In the genomic region with DNA sequence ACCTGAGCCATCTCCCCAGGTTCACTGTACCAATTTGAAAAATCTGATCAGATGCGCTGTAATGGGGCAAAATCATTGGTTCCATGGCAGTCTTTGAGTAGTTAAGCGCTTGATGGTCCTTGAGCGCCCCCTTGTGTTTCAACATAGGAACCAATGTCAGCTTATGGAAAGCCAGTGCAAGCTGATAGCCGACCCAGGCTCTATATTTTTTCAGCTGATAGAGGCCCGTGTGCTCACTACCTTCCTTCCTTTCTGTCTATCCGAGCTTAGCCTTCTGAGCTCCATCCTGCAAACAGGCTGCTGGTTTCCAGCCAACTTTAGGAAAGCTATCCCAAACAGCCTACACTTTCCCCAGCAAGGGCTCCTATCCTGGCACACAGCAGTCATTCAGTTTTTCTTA, we compare ENCODE assay signal across 10 mouse cellular contexts. TPM values are rescaled to one million over a fixed set of nuclear protein-coding genes. Genes with fewer than 3 reads are reported as not detected.
A peak's percentile ranks its signal among the peaks of the same experiment; 100 is the strongest.
DNase-seq lines count a peak whose midpoint lies in the region; ATAC-seq and TF ChIP-seq lines count a peak whose summit lies in the region.
"Had no signal": no experiment of that assay in that cellular context is flagged by ENCODE, and none has a peak within 500 bp of the region (broad histone marks: within the 10 kb centered on the region; RNA-seq: fewer than 3 reads in every experiment).

No protein-coding gene starts in this region.

- H3K27ac ChIP-seq in kidney, adult 2 months (ENCODE audit: insufficient read depth, low read depth, low read length): no peak overlapping the region
- H3K27ac ChIP-seq in kidney, embryonic 15.5 days: no peak overlapping the region
- H3K27ac ChIP-seq in cortical plate, adult 2 months (ENCODE audit: insufficient read depth, low read length): no peak overlapping the region
- H3K27ac ChIP-seq in hindbrain, postnatal 0 days: no peak overlapping the region
- H3K27ac ChIP-seq in stomach, postnatal 0 days (replicated peaks): no peak overlapping the region
- H3K27ac ChIP-seq: neural tube, embryonic 13.5 days had no signal

- no peak for ATAC-seq in kidney, embryonic 15.5 days (replicated peaks; ENCODE audit: low FRiP score)
- ATAC-seq in hindbrain, postnatal 0 days: peak; percentile 64
- peak; percentile 62 for ATAC-seq in monocyte, adult 5-6 weeks (replicated peaks; ENCODE audit: insufficient number of reproducible peaks, low FRiP score, low TSS enrichment, poor library complexity, severe bottlenecking)
- ATAC-seq in stomach, postnatal 0 days (ENCODE audit: low FRiP score, low TSS enrichment): no peak

- TF ChIP-seq POLR2A in kidney, adult 2 months (IDR thresholded peaks at IDR 0.05; ENCODE audit: low read depth, low read length): no peak
- TF ChIP-seq POLR2A in cortical plate, adult 2 months (IDR thresholded peaks at IDR 0.05; ENCODE audit: extremely low read depth, insufficient read depth, low read length): no peak

- H3K9me3 ChIP-seq in kidney, embryonic 15.5 days (replicated peaks): no peaks in the 10 kb centered on the region
- H3K9me3 ChIP-seq in hindbrain, postnatal 0 days (ENCODE audit: low read length): no peaks in the 10 kb centered on the region
- H3K9me3 ChIP-seq in stomach, postnatal 0 days (ENCODE audit: control insufficient read depth, low read length): no peaks in the 10 kb centered on the region
- H3K9me3 ChIP-seq: neural tube, embryonic 13.5 days had no signal

- H3K36me3 ChIP-seq in kidney, adult 2 months (ENCODE audit: control insufficient read depth, insufficient read depth, low read length): no peaks in the 10 kb centered on the region
- no peaks in the 10 kb centered on the region for H3K36me3 ChIP-seq in kidney, embryonic 15.5 days
- H3K36me3 ChIP-seq in hindbrain, postnatal 0 days (ENCODE audit: insufficient read depth, low read length): no peaks in the 10 kb centered on the region
- no peaks in the 10 kb centered on the region for H3K36me3 ChIP-seq in stomach, postnatal 0 days (ENCODE audit: control insufficient read depth, insufficient read depth, low read length)
- H3K36me3 ChIP-seq: neural tube, embryonic 13.5 days had no signal

- H3K4me1 ChIP-seq in kidney, adult 2 months (ENCODE audit: control insufficient read depth, insufficient read depth, low read length): no peaks in the 10 kb centered on the region
- H3K4me1 ChIP-seq in kidney, embryonic 15.5 days: peaks cover 8% of the 10 kb centered on the region
- no peaks in the 10 kb centered on the region for H3K4me1 ChIP-seq in cortical plate, adult 2 months (ENCODE audit: control insufficient read depth, insufficient read depth, low read length)
- no peaks in the 10 kb centered on the region for H3K4me1 ChIP-seq in hindbrain, postnatal 0 days (ENCODE audit: insufficient read depth, low read length)
- no peaks in the 10 kb centered on the region; the same call in 1 of the 2 replicates for H3K4me1 ChIP-seq in stomach, postnatal 0 days (replicated peaks; ENCODE audit: control insufficient read depth, insufficient read depth)

- H3K4me3 ChIP-seq in kidney, adult 2 months (ENCODE audit: insufficient read depth, low read depth, low read length): no peak overlapping the region
- H3K4me3 ChIP-seq in kidney, embryonic 15.5 days (replicated peaks): no peak overlapping the region
- H3K4me3 ChIP-seq in cortical plate, adult 2 months (ENCODE audit: insufficient read depth, low read length): no peak overlapping the region
- no peak overlapping the region for H3K4me3 ChIP-seq in hindbrain, postnatal 0 days (ENCODE audit: low read length)
- no peak overlapping the region for H3K4me3 ChIP-seq in stomach, postnatal 0 days (ENCODE audit: low read depth, low read length)
- H3K4me3 ChIP-seq: erythroblast, embryonic 14.5 days; neural tube, embryonic 13.5 days had no signal

- no peak overlapping the region for H3K4me2 ChIP-seq in kidney, embryonic 15.5 days
- no peak overlapping the region for H3K4me2 ChIP-seq in hindbrain, postnatal 0 days (ENCODE audit: low read depth, low read length)
- H3K4me2 ChIP-seq in stomach, postnatal 0 days (replicated peaks; ENCODE audit: low read depth): no peak overlapping the region
- H3K4me2 ChIP-seq: neural tube, embryonic 13.5 days had no signal

- H3K27me3 ChIP-seq in kidney, adult 2 months (replicated peaks; ENCODE audit: control insufficient read depth, insufficient read depth, low read length): no peaks in the 10 kb centered on the region
- H3K27me3 ChIP-seq in kidney, embryonic 15.5 days: peaks cover 31% of the 10 kb centered on the region
- H3K27me3 ChIP-seq in hindbrain, postnatal 0 days (ENCODE audit: insufficient read depth, low read length): peaks cover 13% of the 10 kb centered on the region; the same call in 1 of the 2 replicates
- no peaks in the 10 kb centered on the region for H3K27me3 ChIP-seq in stomach, postnatal 0 days (ENCODE audit: control insufficient read depth, insufficient read depth, low read length)

- TF ChIP-seq CTCF in kidney, adult 2 months (conservative IDR thresholded peaks at IDR 0.05; ENCODE audit: insufficient read depth, insufficient read length, low read depth, low read length): peak; percentile 72
- TF ChIP-seq CTCF in cortical plate, adult 2 months (IDR thresholded peaks at IDR 0.05; ENCODE audit: extremely low read depth, insufficient read depth, low read length): peak; percentile 73
- TF ChIP-seq CTCF in hindbrain, postnatal 0 days (IDR thresholded peaks at IDR 0.05; ENCODE audit: low read depth): peak; percentile 90
- TF ChIP-seq CTCF in stomach, postnatal 0 days (IDR thresholded peaks at IDR 0.05; ENCODE audit: low read depth): peak; percentile 92

- intact Hi-C loops in left cerebral cortex, postnatal 14 days (cut with DNase I): loop anchor here (1.0 to 5.0 kb wide), 2 partner anchors 61 to 178 kb away; no protein-coding TSS in a partner anchor

- no peak overlapping the region for H3K9ac ChIP-seq in kidney, embryonic 15.5 days
- H3K9ac ChIP-seq in hindbrain, postnatal 0 days (replicated peaks; ENCODE audit: low read length): no peak overlapping the region
- no peak overlapping the region for H3K9ac ChIP-seq in stomach, postnatal 0 days (ENCODE audit: low read length)
- H3K9ac ChIP-seq: neural tube, embryonic 13.5 days had no signal

- DNase-seq in kidney, adult 2 months: peak; percentile 77
- DNase-seq in adrenal gland, adult 18-20 months (ENCODE audit: low spot score in 2 of 2): peak; percentile 58 to 72
- DNase-seq in hindbrain, postnatal 0 days (ENCODE audit: low spot score): peak; percentile 91
- DNase-seq in left cerebral cortex, postnatal 14 days (ENCODE audit: low spot score in 2 of 2): peak; percentile 78 to 81
- DNase-seq in stomach, postnatal 0 days (ENCODE audit: low spot score): peak; percentile 73

- 2% methylated on average over 6 of the region's 6 CpGs for WGBS in kidney, adult 2 months
- 2% methylated on average over 6 of the region's 6 CpGs for WGBS in kidney, embryonic 15.5 days
- WGBS in hindbrain, postnatal 0 days: 5% methylated on average over 6 of the region's 6 CpGs
- WGBS in stomach, postnatal 0 days: 3% methylated on average over 6 of the region's 6 CpGs

- no peak for TF ChIP-seq EP300 in stomach, postnatal 0 days (optimal IDR thresholded peaks at IDR 0.05)

RNA-seq across cellular contexts. Expression of a gene that starts 7.4 kb away (rescaled TPM):
- polyA plus RNA-seq in kidney, adult 2 months (2012; rRNA removed): 0.01 and 0.02 TPM in 2 replicates
- polyA plus RNA-seq in kidney, embryonic 15.5 days (2015; fragmentation: Nextera tagmentation; extraction: Ambion mirVana): 11.4 and 16.9 TPM in 2 replicates
- under 1 TPM; 0.06 to 0.07 TPM for total RNA-seq in adrenal gland, adult 18-20 months (2021)
- polyA plus RNA-seq in cortical plate, adult 2 months (2012; rRNA removed): 1.4 and 2.0 TPM in 2 replicates
- 1.1 and 3.0 TPM in 2 replicates for total RNA-seq in hindbrain, postnatal 0 days (2014; rRNA removed)
- polyA plus RNA-seq in hindbrain, postnatal 0 days (2015; fragmentation: Nextera tagmentation; extraction: Ambion mirVana): 0.25 and 0.35 TPM in 2 replicates
- total RNA-seq in left cerebral cortex, postnatal 14 days (2021): 1 to 10 TPM; 1.8 to 2.1 TPM
- total RNA-seq in monocyte, adult 5-6 weeks (2017): not detected in 3 replicates
- 0.91 and 1.5 TPM in 2 replicates for polyA plus RNA-seq in stomach, postnatal 0 days (2015; fragmentation: Nextera tagmentation; extraction: Ambion mirVana)
- polyA plus RNA-seq: erythroblast, embryonic 14.5 days had no signal

RNA-seq across cellular contexts. Expression of a gene that starts 33.0 kb away (rescaled TPM):
- polyA plus RNA-seq in kidney, adult 2 months (2012; rRNA removed): 4.5 and 5.8 TPM in 2 replicates
- polyA plus RNA-seq in kidney, embryonic 15.5 days (2015; fragmentation: Nextera tagmentation; extraction: Ambion mirVana): 17.8 and 19.2 TPM in 2 replicates
- total RNA-seq in adrenal gland, adult 18-20 months (2021): 10 to 100 TPM; 19.7 to 22.1 TPM
- polyA plus RNA-seq in cortical plate, adult 2 months (2012; rRNA removed): 6.0 and 6.2 TPM in 2 replicates
- total RNA-seq in hindbrain, postnatal 0 days (2014; rRNA removed): 11.0 and 13.8 TPM in 2 replicates
- 13.6 and 14.9 TPM in 2 replicates for polyA plus RNA-seq in hindbrain, postnatal 0 days (2015; fragmentation: Nextera tagmentation; extraction: Ambion mirVana)
- total RNA-seq in left cerebral cortex, postnatal 14 days (2021): 1 to 10 TPM; 8.3 to 8.8 TPM
- total RNA-seq in monocyte, adult 5-6 weeks (2017): 13.8 to 17.9 TPM (median 14.6 TPM) in 3 replicates
- polyA plus RNA-seq in stomach, postnatal 0 days (2015; fragmentation: Nextera tagmentation; extraction: Ambion mirVana): 14.5 and 15.2 TPM in 2 replicates

RNA-seq across cellular contexts. Expression of a gene that starts 33.1 kb away (rescaled TPM):
- 15.1 and 19.0 TPM in 2 replicates for polyA plus RNA-seq in kidney, adult 2 months (2012; rRNA removed)
- 21.1 and 24.6 TPM in 2 replicates for polyA plus RNA-seq in kidney, embryonic 15.5 days (2015; fragmentation: Nextera tagmentation; extraction: Ambion mirVana)
- 10 to 100 TPM; 21.1 to 25.7 TPM for total RNA-seq in adrenal gland, adult 18-20 months (2021)
- 24.0 and 30.3 TPM in 2 replicates for polyA plus RNA-seq in cortical plate, adult 2 months (2012; rRNA removed)
- total RNA-seq in hindbrain, postnatal 0 days (2014; rRNA removed): 15.6 and 18.9 TPM in 2 replicates
- 25.3 and 29.5 TPM in 2 replicates for polyA plus RNA-seq in hindbrain, postnatal 0 days (2015; fragmentation: Nextera tagmentation; extraction: Ambion mirVana)
- total RNA-seq in left cerebral cortex, postnatal 14 days (2021): 10 to 100 TPM; 21.7 to 24.0 TPM
- 32.8 to 44.4 TPM (median 35.9 TPM) in 3 replicates for total RNA-seq in monocyte, adult 5-6 weeks (2017)
- 17.3 and 17.4 TPM in 2 replicates for polyA plus RNA-seq in stomach, postnatal 0 days (2015; fragmentation: Nextera tagmentation; extraction: Ambion mirVana)

Comparison
In these comparisons a context has a peak if more than half of its experiments do, and no peak if none do; other contexts are left out.
1. ATAC-seq: peak in hindbrain, postnatal 0 days (single experiment) and monocyte, adult 5-6 weeks (single experiment); none in kidney, embryonic 15.5 days (single experiment) and stomach, postnatal 0 days (single experiment).
2. Peak in every context shown above with its lines, with median percentiles within 50 percentile points of each other: DNase-seq and CTCF ChIP-seq.